Mouse (Mus musculus) central nervous system, embryonic 11.5 days (tissue): ENCODE data around the gene Mt1. TPM values are rescaled to one million over a fixed set of nuclear protein-coding genes. Genes with fewer than 3 reads are reported as not detected.

ENCODE experiments used
- polyA plus RNA-seq: library from polyadenylated mRNA; depleted of rRNA; stranded (reverse); fragments of >200 nt; gene quantifications from 2 replicates; pipeline ENCODE4 v1.2.3, GENCODE M21; 2012; rRNA removed

Gene Mt1
- 102 and 190 TPM in 2 replicates for polyA plus RNA-seq

DNA sequence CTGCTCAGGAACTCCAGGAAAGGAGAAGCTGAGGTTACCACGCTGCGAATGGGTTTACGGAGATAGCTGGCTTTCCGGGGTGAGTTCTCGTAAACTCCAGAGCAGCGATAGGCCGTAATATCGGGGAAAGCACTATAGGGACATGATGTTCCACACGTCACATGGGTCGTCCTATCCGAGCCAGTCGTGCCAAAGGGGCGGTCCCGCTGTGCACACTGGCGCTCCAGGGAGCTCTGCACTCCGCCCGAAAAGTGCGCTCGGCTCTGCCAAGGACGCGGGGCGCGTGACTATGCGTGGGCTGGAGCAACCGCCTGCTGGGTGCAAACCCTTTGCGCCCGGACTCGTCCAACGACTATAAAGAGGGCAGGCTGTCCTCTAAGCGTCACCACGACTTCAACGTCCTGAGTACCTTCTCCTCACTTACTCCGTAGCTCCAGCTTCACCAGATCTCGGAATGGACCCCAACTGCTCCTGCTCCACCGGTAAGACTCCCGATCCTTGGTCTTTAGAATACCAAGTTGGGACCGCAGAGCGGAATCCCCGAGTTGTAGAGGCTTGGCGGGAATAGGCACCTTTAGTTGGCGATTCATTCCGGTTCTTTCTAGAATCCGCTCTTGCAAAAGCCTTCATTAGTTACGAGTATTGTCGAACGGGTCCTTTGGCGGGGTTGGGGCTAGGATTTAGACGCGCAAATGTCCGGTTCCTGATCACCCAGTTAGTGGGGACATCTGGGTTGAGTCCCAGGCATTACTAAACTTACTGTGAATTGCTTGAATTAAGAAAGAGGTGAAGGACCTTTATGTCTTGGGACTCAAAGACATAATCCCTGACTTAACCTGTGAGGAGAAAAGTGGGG lies at the start of gene Mt1:
Mt1 (plus strand) TSS at position 226 of the 856 bp plus-strand sequence.

DNA sequence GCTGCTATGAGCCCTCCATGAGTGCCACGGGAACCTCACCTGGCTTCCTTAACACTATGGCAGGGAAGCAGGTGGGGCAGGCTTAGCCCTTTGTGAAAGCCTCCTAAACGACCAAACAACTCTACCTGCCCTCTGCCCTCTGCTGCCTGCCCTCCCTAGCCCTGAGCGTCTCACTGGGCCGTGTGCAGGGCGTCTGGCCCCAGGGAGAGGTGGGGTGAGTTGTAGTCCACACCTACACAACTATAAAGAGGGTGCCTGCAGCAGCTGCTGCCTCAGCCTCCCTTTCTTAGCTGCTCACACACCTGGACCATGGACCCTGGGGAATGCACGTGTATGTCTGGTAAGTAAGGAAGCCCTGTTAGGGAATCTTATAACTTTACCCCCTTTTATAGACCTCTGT lies 41.9 kb upstream of the Mt1 start, which contains the start of gene Mt4:
Mt4 (plus strand) TSS at position 265 of the 400 bp plus-strand sequence.

DNA sequence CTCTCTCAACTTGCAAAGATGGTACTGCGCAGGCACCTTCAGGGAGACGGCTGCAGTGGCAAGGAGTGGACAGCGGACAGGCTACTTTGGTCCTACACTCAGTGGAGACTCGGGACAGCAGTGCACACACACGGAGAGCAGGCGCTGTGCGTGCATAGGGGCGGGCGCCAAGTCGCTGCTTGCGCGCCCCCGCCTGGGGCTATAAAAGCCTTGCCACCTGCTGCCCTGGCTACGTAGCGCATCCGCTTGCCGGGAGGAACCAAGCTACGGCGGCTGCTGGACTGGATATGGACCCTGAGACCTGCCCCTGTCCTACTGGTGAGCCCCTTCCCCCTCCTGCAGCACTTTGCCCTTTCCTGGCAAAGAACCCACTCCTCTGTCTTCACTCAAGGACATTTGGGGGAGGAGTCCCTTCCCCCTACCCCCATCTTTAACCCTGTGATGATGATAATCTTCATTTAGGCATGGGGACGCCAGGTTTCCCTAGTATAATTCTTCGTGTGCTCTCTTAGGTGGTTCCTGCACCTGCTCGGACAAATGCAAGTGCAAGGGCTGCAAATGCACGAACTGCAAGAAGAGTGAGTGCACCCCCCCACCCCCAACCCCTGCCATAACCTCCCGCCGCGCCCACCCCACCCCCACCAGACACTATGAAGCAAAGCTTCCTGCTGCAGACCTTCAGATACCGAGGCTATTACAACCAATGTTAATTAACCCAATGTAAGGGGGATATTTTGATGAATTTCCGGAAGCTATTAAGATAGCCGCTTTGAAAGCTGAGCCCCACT lies 26.2 kb upstream of the Mt1 start, which contains the start of gene Mt3:
Mt3 (plus strand) TSS at position 95 of the 788 bp plus-strand sequence.

DNA sequence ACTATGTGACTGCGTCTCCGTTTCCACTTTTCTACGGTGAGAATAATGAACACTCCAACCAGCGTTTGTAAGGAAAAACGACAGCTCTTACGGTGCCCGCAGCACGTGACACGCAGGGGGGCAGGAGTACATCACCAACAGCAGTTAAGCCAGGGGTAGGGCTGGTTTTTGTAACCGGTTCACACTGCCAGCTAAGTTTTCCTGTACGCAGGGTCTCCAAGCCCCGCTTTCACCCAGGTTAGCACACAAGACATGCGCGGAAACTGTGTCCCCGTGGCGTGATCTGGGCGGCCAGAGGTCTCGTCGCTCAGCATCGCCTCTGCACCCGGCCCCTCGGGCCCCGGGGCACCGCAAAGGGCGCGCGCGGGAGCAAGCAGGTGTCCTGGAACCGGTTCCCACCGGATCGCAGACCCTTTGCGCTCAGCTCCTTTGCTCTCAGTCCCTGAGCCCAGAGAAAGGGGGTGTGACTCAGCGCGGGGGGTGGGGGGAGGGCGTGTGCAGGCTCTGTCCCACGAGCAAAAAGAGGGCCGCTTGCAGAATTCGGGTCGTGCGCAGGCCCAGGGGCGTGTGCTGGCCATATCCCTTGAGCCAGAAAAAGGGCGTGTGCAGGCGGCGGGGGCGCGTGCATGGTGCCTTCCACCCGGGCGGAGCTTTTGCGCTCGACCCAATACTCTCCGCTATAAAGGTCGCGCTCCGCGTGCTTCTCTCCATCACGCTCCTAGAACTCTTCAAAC lies 6.6 kb upstream of the Mt1 start, which contains the start of gene Mt2:
Mt2 (plus strand) TSS at position 590 of the 734 bp plus-strand sequence.

DNA sequence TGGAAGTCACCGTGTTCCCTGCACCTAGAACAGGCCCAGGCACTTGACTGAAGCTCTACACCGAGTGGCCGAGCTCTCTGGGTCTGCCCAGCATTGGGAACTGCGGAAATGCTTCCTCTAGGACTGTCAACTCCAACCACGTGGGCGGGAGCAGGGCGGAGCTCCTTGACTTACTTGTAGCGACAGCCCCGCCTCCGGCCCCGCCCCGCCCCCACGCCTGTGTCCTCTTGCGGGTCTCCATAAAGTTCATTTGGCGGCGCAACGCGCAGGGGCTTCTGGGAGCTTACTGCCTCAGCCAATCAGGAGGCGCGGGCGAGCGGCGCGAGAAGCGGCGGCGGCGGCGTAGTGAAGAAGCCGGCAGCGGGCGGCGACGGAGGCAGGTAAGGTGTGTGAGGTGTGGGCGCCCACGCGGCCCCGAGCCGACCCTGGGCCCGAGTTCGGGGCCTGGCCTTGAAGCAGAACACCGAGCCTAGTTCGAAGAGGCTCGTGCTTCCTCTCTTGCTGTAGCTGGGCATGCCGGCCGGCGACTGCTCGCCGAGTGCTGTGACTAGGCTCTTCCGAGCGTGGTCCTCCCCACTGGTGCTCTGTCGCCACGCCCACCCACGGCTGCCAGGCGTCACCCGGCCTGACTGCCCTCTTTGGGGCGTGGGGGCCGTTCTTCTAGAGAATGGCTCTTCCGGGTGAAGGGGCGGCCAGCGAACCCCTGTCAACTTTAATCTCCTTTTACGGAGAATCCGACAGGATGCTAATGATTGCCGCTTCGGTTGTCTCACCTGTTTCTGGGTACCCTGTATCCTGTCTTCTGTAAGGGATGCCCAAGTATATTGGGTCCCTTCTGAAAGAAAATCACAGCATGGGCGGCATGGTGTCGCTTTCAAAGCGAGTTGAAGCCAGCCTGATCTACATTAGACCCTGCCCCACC lies 35.6 kb downstream of the Mt1 start, which contains the start of gene Nup93:
Nup93 (plus strand) TSS at position 313 of the 922 bp plus-strand sequence.

Other genes with a start within 250 kb of the Mt1 start
- gene Amfr, start 166.2 kb upstream of the Mt1 start, polyA plus RNA-seq: 57.7 and 102 TPM in 2 replicates
- gene Nudt21, start 142.1 kb upstream of the Mt1 start, polyA plus RNA-seq: 120 and 128 TPM in 2 replicates
- 11.6 and 12.8 TPM in 2 replicates for gene Ogfod1, start 141.9 kb upstream of the Mt1 start, polyA plus RNA-seq
- gene Bbs2, start 80.2 kb upstream of the Mt1 start, polyA plus RNA-seq: 32.4 and 40.3 TPM in 2 replicates
- gene Mt4, start 41.9 kb upstream of the Mt1 start, polyA plus RNA-seq: not detected in 2 replicates
- 17.6 and 43.8 TPM in 2 replicates for gene Mt3, start 26.5 kb upstream of the Mt1 start, polyA plus RNA-seq
- 77.3 and 176 TPM in 2 replicates for gene Mt2, start 6.4 kb upstream of the Mt1 start, polyA plus RNA-seq
- gene Nup93, start 35.5 kb downstream of the Mt1 start, polyA plus RNA-seq: 71.6 and 75.1 TPM in 2 replicates
- gene Slc12a3, start 150.1 kb downstream of the Mt1 start, polyA plus RNA-seq: 0.19 TPM in 2 replicates
- gene Herpud1, start 207.4 kb downstream of the Mt1 start, polyA plus RNA-seq: 39.4 and 39.8 TPM in 2 replicates